Mouse (Mus musculus): ENCODE data around the gene Wdr66. TPM values are rescaled to one million over a fixed set of nuclear protein-coding genes. Genes with fewer than 3 reads are reported as not detected.

Wdr66 gene
- polyA plus RNA-seq, 1 experiment from 2014 or later, result 1.1 TPM

DNA sequence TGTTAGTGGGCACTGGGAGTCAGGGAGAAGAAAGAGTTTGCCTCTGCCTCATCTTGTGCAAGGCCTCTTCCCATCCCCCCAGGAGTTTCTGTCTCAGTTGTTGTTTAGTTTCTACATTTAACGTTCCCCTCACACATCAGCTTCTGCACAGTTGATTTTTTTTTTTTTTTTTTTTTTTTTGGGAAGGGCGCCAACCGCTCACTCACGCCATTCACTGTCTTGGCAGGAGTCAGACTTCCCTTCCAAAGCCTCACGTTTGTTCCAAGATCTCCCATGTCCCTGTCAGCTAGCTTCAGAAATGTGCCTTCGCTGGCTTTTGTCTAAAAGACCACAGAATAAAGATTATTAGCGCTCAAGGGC, 25.4 kb downstream of the Wdr66 start:
- Histone ChIP-seq H3K9ac (ENCODE audit: low read length) (no peak overlapping the region), H3K27ac (ENCODE audit: low read depth) (no peak overlapping the region), H3K9me3 (ENCODE audit: control insufficient read depth, low read length) (no peaks in the 10 kb centered on the region), H3K36me3 (ENCODE audit: control insufficient read depth, insufficient read depth, low read length) (no peaks in the 10 kb centered on the region), H3K4me2 (ENCODE audit: low read length) (no peak overlapping the region), H3K4me3 (ENCODE audit: low read depth, low read length) (no peak overlapping the region), H3K27me3 (replicated peaks; ENCODE audit: control insufficient read depth, insufficient read depth, low read length) (no peaks in the 10 kb centered on the region), H3K4me1 (replicated peaks; ENCODE audit: control insufficient read depth, insufficient read depth, low read length) (no peaks in the 10 kb centered on the region)
- WGBS, result 58% methylated on average over 7 of the region's 7 CpGs
- DNase-seq (ENCODE audit: low spot score) (no peak), ATAC-seq (replicated peaks; ENCODE audit: low FRiP score, low TSS enrichment, low read depth) (no peak)

DNA sequence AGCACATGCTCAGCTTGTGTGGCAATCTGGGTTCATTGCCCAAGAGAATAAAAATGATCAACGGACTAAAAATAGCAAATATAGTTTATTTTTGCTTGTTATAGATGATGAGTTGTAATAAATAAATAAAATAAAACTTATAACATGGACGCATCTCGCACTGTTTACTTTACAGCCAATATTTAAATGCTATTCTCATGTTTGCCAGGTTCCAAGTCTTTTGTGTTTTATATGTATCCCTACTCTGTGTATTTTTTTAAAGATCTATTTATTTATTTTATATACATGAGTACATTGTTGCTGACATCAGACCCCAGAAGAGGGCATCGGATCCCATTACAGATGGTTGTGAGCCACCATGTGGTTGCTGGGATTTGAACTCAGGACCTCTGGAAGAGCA, 25.8 kb downstream of the Wdr66 start:
- WGBS, result 86% methylated on average over 4 of the region's 4 CpGs
- no peak for ATAC-seq (replicated peaks; ENCODE audit: low FRiP score, low TSS enrichment, low read depth)
- no peaks in the 10 kb centered on the region for H3K9me3 ChIP-seq (ENCODE audit: control insufficient read depth, low read length)

GRCm38 (mm10) chr5:123279248-123279647, 27.3 kb downstream of the Wdr66 start:
- H3K9ac ChIP-seq (ENCODE audit: low read length), result no peak overlapping the region
- no peak overlapping the region for H3K4me3 ChIP-seq (ENCODE audit: low read depth, low read length)
- no peak for DNase-seq (ENCODE audit: low spot score)
- H3K4me2 ChIP-seq (ENCODE audit: low read length), result no peak overlapping the region
- no peaks in the 10 kb centered on the region for H3K27me3 ChIP-seq (replicated peaks; ENCODE audit: control insufficient read depth, insufficient read depth, low read length)
- H3K36me3 ChIP-seq (ENCODE audit: control insufficient read depth, insufficient read depth, low read length), result no peaks in the 10 kb centered on the region
- no peak overlapping the region for H3K27ac ChIP-seq (ENCODE audit: low read depth)
- WGBS, result 92% methylated on average over 4 of the region's 4 CpGs
- no peak for ATAC-seq (replicated peaks; ENCODE audit: low FRiP score, low TSS enrichment, low read depth)
- no peaks in the 10 kb centered on the region for H3K9me3 ChIP-seq (ENCODE audit: control insufficient read depth, low read length)
- H3K4me1 ChIP-seq (replicated peaks; ENCODE audit: control insufficient read depth, insufficient read depth, low read length), result no peaks in the 10 kb centered on the region

More for the DNA sequence above, 25.8 kb downstream of the Wdr66 start:
- H3K27ac ChIP-seq (ENCODE audit: low read depth), result no peak overlapping the region
- H3K4me1 ChIP-seq (replicated peaks; ENCODE audit: control insufficient read depth, insufficient read depth, low read length), result no peaks in the 10 kb centered on the region
- no peaks in the 10 kb centered on the region for H3K27me3 ChIP-seq (replicated peaks; ENCODE audit: control insufficient read depth, insufficient read depth, low read length)
- no peak overlapping the region for H3K9ac ChIP-seq (ENCODE audit: low read length)
- DNase-seq (ENCODE audit: low spot score), result no peak
- H3K36me3 ChIP-seq (ENCODE audit: control insufficient read depth, insufficient read depth, low read length), result no peaks in the 10 kb centered on the region
- no peak overlapping the region for H3K4me3 ChIP-seq (ENCODE audit: low read depth, low read length)
- no peak overlapping the region for H3K4me2 ChIP-seq (ENCODE audit: low read length)

GRCm38 (mm10) chr5:123281336-123282136, 29.6 kb downstream of the Wdr66 start:
- no peak for ATAC-seq (replicated peaks; ENCODE audit: low FRiP score, low TSS enrichment, low read depth)
- no peaks in the 10 kb centered on the region for H3K36me3 ChIP-seq (ENCODE audit: control insufficient read depth, insufficient read depth, low read length)
- H3K4me1 ChIP-seq (replicated peaks; ENCODE audit: control insufficient read depth, insufficient read depth, low read length), result no peaks in the 10 kb centered on the region
- no peak overlapping the region for H3K27ac ChIP-seq (ENCODE audit: low read depth)
- no peak overlapping the region for H3K4me3 ChIP-seq (ENCODE audit: low read depth, low read length)
- DNase-seq (ENCODE audit: low spot score), result no peak
- no peaks in the 10 kb centered on the region for H3K27me3 ChIP-seq (replicated peaks; ENCODE audit: control insufficient read depth, insufficient read depth, low read length)
- no peak overlapping the region for H3K4me2 ChIP-seq (ENCODE audit: low read length)
- WGBS, result 75% methylated on average over 9 of the region's 9 CpGs
- H3K9me3 ChIP-seq (ENCODE audit: control insufficient read depth, low read length), result no peaks in the 10 kb centered on the region
- H3K9ac ChIP-seq (ENCODE audit: low read length), result no peak overlapping the region

- Histone ChIP-seq H3K27ac (ENCODE audit: low read depth) (no peak overlapping the region), H3K4me1 (replicated peaks; ENCODE audit: control insufficient read depth, insufficient read depth, low read length) (no peaks in the 10 kb centered on the region), H3K4me2 (ENCODE audit: low read length) (no peak overlapping the region), H3K36me3 (ENCODE audit: control insufficient read depth, insufficient read depth, low read length) (no peaks in the 10 kb centered on the region), H3K27me3 (replicated peaks; ENCODE audit: control insufficient read depth, insufficient read depth, low read length) (no peaks in the 10 kb centered on the region), H3K9ac (ENCODE audit: low read length) (no peak overlapping the region), H3K9me3 (ENCODE audit: control insufficient read depth, low read length) (no peaks in the 10 kb centered on the region), H3K4me3 (ENCODE audit: low read depth, low read length) (no peak overlapping the region)
- WGBS, result 39% methylated on average over 8 of the region's 8 CpGs
- ATAC-seq (replicated peaks; ENCODE audit: low FRiP score, low TSS enrichment, low read depth), result no peak
- DNase-seq (ENCODE audit: low spot score), result peak; percentile 63
Measured at GRCm38 (mm10) chr5:123285174-123285573, 33.3 kb downstream of the Wdr66 start.

- Histone ChIP-seq H3K9me3 (ENCODE audit: control insufficient read depth, low read length) (no peaks in the 10 kb centered on the region), H3K27me3 (replicated peaks; ENCODE audit: control insufficient read depth, insufficient read depth, low read length) (no peaks in the 10 kb centered on the region), H3K4me3 (ENCODE audit: low read depth, low read length) (no peak overlapping the region), H3K4me2 (ENCODE audit: low read length) (no peak overlapping the region), H3K4me1 (replicated peaks; ENCODE audit: control insufficient read depth, insufficient read depth, low read length) (no peaks in the 10 kb centered on the region), H3K36me3 (ENCODE audit: control insufficient read depth, insufficient read depth, low read length) (no peaks in the 10 kb centered on the region), H3K27ac (ENCODE audit: low read depth) (no peak overlapping the region), H3K9ac (ENCODE audit: low read length) (no peak overlapping the region)
- WGBS, result 85% methylated on average over 5 of the region's 5 CpGs
- DNase-seq (ENCODE audit: low spot score) (no peak), ATAC-seq (replicated peaks; ENCODE audit: low FRiP score, low TSS enrichment, low read depth) (no peak)
Measured at GRCm38 (mm10) chr5:123288079-123288478, 36.2 kb downstream of the Wdr66 start.

GRCm38 (mm10) chr5:123294653-123295052, 42.8 kb downstream of the Wdr66 start:
- Histone ChIP-seq H3K4me3 (ENCODE audit: low read depth, low read length) (no peak overlapping the region), H3K9ac (ENCODE audit: low read length) (no peak overlapping the region), H3K4me1 (replicated peaks; ENCODE audit: control insufficient read depth, insufficient read depth, low read length) (no peaks in the 10 kb centered on the region), H3K9me3 (ENCODE audit: control insufficient read depth, low read length) (no peaks in the 10 kb centered on the region), H3K36me3 (ENCODE audit: control insufficient read depth, insufficient read depth, low read length) (no peaks in the 10 kb centered on the region), H3K27ac (ENCODE audit: low read depth) (no peak overlapping the region), H3K4me2 (ENCODE audit: low read length) (no peak overlapping the region), H3K27me3 (replicated peaks; ENCODE audit: control insufficient read depth, insufficient read depth, low read length) (0 out of 2 replicates have a peak, but pooled peaks cover 3% of the 10 kb centered on the region)
- WGBS, result 85% methylated on average over 9 of the region's 9 CpGs
- DNase-seq (ENCODE audit: low spot score) (no peak), ATAC-seq (replicated peaks; ENCODE audit: low FRiP score, low TSS enrichment, low read depth) (no peak)

GRCm38 (mm10) chr5:123296224-123296806, 44.4 kb downstream of the Wdr66 start:
- 66% methylated on average over 12 of the region's 12 CpGs for WGBS
- no peak for DNase-seq (ENCODE audit: low spot score)
- H3K9ac ChIP-seq (ENCODE audit: low read length), result no peak overlapping the region
- H3K4me3 ChIP-seq (ENCODE audit: low read depth, low read length), result no peak overlapping the region
- 0 out of 2 replicates have a peak, but pooled peaks cover 3% of the 10 kb centered on the region for H3K27me3 ChIP-seq (replicated peaks; ENCODE audit: control insufficient read depth, insufficient read depth, low read length)
- no peaks in the 10 kb centered on the region for H3K36me3 ChIP-seq (ENCODE audit: control insufficient read depth, insufficient read depth, low read length)
- no peak overlapping the region for H3K4me2 ChIP-seq (ENCODE audit: low read length)
- H3K27ac ChIP-seq (ENCODE audit: low read depth), result no peak overlapping the region
- H3K4me1 ChIP-seq (replicated peaks; ENCODE audit: control insufficient read depth, insufficient read depth, low read length), result no peaks in the 10 kb centered on the region
- ATAC-seq (replicated peaks; ENCODE audit: low FRiP score, low TSS enrichment, low read depth), result no peak
- H3K9me3 ChIP-seq (ENCODE audit: control insufficient read depth, low read length), result no peaks in the 10 kb centered on the region

Data from intestine, embryonic 14.5 days (tissue).